Mouse (Mus musculus): ENCODE results near the gene Upb1.

- no peak for TF ChIP-seq CTCF (conservative IDR thresholded peaks at IDR 0.05 in 1 of 2, IDR thresholded peaks at IDR 0.05 in 1 of 2; ENCODE audit: low read depth in 2 of 2, low read length in 2 of 2)
- no peak for TF ChIP-seq POLR2AphosphoS2 (IDR thresholded peaks at IDR 0.05; ENCODE audit: low read depth, low read length)
- no peak for TF ChIP-seq EP300 (IDR thresholded peaks at IDR 0.05; ENCODE audit: low read length)
- TF ChIP-seq ELF1 (IDR thresholded peaks at IDR 0.05; ENCODE audit: low read depth, low read length), result no peak
Measured at GRCm38 (mm10) chr10:75477034-75477433, 76.1 kb downstream of the Upb1 start.

All from CH12.LX (cell line).